Mouse (Mus musculus) lung, embryonic 14.5 days (tissue): ENCODE data around the gene Anapc15-ps. TPM values are rescaled to one million over a fixed set of nuclear protein-coding genes. Genes with fewer than 3 reads are reported as not detected.
A peak's percentile ranks its signal among the peaks of the same experiment; 100 is the strongest.

Source experiments
- ATAC-seq: fragments of 200-750 bp; cut with Nextera tagmentation; 2 replicates; pipeline ENCODE4 v1.8.0; 2017; ENCODE audit warnings: mild to moderate bottlenecking, moderate TSS enrichment, moderate library complexity; ENCODE audit not compliant: insufficient read depth
- DNase-seq: peaks from one replicate; pipeline ENCODE4 v3.0.0-alpha.2; 2015
- H3K27ac ChIP-seq: fragments of 300-500 bp; sonication (generic); 2 replicates; pipeline ENCODE4 v1.5.1; 2014; ENCODE audit warnings: low read depth, mild to moderate bottlenecking, moderate library complexity
- H3K27me3 ChIP-seq: fragments of 300-500 bp; sonication (generic); 2 replicates; pipeline ENCODE4 v1.6.1; 2014; ENCODE audit warnings: low read length, control low read depth; ENCODE audit not compliant: insufficient read depth
- H3K36me3 ChIP-seq: fragments of 300-500 bp; sonication (generic); 2 replicates; pipeline ENCODE4 v1.6.1; 2014; ENCODE audit warnings: control low read depth; ENCODE audit not compliant: insufficient read depth
- H3K4me1 ChIP-seq: fragments of 300-500 bp; sonication (generic); 2 replicates; pipeline ENCODE4 v1.6.1; 2014; ENCODE audit warnings: antibody characterized with exemption, control low read depth; ENCODE audit not compliant: insufficient read depth
- H3K4me2 ChIP-seq: fragments of 300-500 bp; sonication (generic); 2 replicates; pipeline ENCODE4 v1.6.1; 2014; ENCODE audit warnings: mild to moderate bottlenecking
- H3K4me3 ChIP-seq: fragments of 300-500 bp; sonication (generic); 2 replicates; pipeline ENCODE4 v1.5.1; 2014; ENCODE audit warnings: low read depth, low read length
- H3K9ac ChIP-seq: fragments of 300-500 bp; sonication (generic); 2 replicates; pipeline ENCODE4 v1.6.1; 2014
- H3K9me3 ChIP-seq: fragments of 300-500 bp; sonication (generic); 2 replicates; pipeline ENCODE4 v1.6.1; 2016; ENCODE audit warnings: low read depth, low read length, control low read depth
- CTCF ChIP-seq: IDR thresholded peaks from 2 replicates; pipeline ENCODE4 v1.5.1; 2016; ENCODE audit warnings: antibody characterized with exemption, low read depth
- WGBS: fragments of 180-500 bp; shearing (Covaris S2); extraction: QIAGEN DNeasy Blood & Tissue Kit; methylation state at CpG from one replicate; pipeline ENCODE4 v1.1.7; 2014; 5-methylcytosine and 5-hydroxymethylcytosine counted together
- polyA plus RNA-seq: library from polyadenylated mRNA; unstranded; fragments of >200 nt; fragmentation: Nextera tagmentation; extraction: Ambion mirVana; gene quantifications from 2 replicates; pipeline ENCODE4 v1.2.1, GENCODE M21; 2014

The Anapc15-ps gene
- polyA plus RNA-seq, 1 experiment from 2014 or later = not detected

DNA sequence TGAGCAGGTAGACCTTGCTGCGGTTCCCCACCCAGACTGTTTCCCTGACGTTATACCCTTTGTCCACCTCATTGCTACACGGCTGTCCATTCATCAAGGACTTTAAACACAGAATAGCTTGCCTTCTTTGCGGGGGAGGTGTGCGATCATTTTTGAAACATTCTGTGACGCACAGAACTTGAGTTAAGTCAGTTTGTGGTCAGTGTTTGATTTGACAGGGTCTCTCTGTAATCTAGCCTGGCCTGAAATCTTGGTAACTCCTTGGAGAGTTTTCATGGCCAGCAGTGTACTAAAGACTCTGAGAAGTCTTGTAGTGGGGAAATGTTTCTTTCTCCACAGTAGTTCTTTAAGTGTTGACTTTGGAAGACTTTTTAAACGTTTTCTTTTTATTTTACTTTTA, 5.0 kb upstream of the Anapc15-ps start:
- WGBS = 53% methylated on average over 7 of the region's 7 CpGs
- ATAC-seq = no peak

DNA sequence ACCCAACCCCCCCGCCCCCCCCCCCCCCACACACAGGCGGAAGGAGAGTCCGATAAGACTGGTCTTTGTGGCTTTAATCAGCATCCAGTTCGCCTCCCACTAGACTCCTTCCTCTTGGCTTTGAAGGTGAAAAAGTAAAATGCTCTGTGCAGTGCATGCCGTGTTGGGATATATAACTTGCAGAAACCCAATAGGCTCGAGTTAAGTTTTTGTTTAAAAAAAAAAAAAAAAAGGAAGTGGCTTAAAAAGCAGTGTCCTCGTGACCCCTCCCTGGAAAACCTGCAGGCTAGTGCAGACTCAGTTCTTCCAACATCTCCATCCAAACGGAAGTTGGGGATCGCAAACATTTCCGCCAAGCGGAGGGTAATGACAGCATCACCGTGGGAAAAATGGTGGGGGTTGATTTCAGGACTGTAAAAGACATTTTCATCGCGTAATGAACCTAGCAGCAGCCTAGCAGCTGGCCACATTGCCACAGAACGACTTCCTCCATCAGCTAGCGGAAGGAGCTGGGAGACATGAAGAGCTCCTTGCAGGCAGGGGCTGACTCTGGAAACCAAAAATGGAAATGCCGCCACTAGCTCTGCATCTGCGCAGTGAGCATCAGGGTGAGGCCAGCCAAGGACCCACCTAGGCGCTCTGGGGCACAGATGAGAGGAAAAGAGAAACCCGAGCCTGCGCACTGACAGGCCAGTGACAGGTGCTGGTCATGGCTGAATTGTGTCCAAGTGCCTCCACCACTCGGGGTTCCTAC, 4.3 kb upstream of the Anapc15-ps start:
- peak overlapping the region; percentile 11; the same call in 1 of the 2 replicates for H3K4me3 ChIP-seq
- peak; percentile 61 for ATAC-seq
- no peaks in the 10 kb centered on the region; the same call in 1 of the 2 replicates for H3K9me3 ChIP-seq
- peak overlapping the region; percentile 38; the same call in 1 of the 2 replicates for H3K27ac ChIP-seq
- H3K4me2 ChIP-seq = peak overlapping the region; percentile 51
- H3K36me3 ChIP-seq = no peaks in the 10 kb centered on the region
- no peak for TF ChIP-seq CTCF
- WGBS = 28% methylated on average over 22 of the region's 22 CpGs
- no peak overlapping the region for H3K9ac ChIP-seq
- DNase-seq = peak; percentile 75
- H3K27me3 ChIP-seq = no peaks in the 10 kb centered on the region
- no peaks in the 10 kb centered on the region; the same call in 1 of the 2 replicates for H3K4me1 ChIP-seq

More for the DNA sequence above, 5.0 kb upstream of the Anapc15-ps start:
- H3K27ac ChIP-seq = no peak overlapping the region
- no peaks in the 10 kb centered on the region for H3K27me3 ChIP-seq
- TF ChIP-seq CTCF = no peak
- H3K4me2 ChIP-seq = peak overlapping the region; percentile 51; the same call in 1 of the 2 replicates
- no peak overlapping the region for H3K4me3 ChIP-seq
- H3K9me3 ChIP-seq = no peaks in the 10 kb centered on the region; the same call in 1 of the 2 replicates
- no peak overlapping the region for H3K9ac ChIP-seq
- no peak for DNase-seq
- no peaks in the 10 kb centered on the region for H3K36me3 ChIP-seq
- H3K4me1 ChIP-seq = no peaks in the 10 kb centered on the region; the same call in 1 of the 2 replicates

DNA sequence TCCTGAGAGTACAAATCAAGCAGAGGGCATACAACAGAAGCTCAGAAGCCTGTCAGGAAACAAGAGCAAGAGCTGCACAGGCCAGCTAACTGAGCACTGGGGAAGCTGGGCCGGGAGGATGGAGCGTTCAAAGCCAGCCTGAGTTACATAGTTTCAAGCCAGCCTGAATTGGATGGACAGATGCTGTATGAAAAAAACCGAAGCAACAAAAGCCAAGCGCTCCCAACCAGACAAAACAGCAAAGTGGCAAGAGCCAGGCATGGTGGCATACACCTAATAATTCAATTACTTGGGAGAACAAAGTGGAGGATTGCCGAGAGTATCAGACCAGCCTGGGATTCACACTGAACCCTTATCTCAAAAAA, 3.7 kb upstream of the Anapc15-ps start:
- Histone ChIP-seq H3K9me3 (no peaks in the 10 kb centered on the region; the same call in 1 of the 2 replicates), H3K4me2 (peak overlapping the region; percentile 51), H3K27me3 (no peaks in the 10 kb centered on the region), H3K27ac (no peak overlapping the region), H3K4me1 (no peaks in the 10 kb centered on the region; the same call in 1 of the 2 replicates), H3K9ac (no peak overlapping the region), H3K36me3 (no peaks in the 10 kb centered on the region), H3K4me3 (no peak overlapping the region)
- DNase-seq (no peak), ATAC-seq (no peak)
- TF ChIP-seq CTCF = no peak
- 58% methylated on average over 5 of the region's 5 CpGs for WGBS

DNA sequence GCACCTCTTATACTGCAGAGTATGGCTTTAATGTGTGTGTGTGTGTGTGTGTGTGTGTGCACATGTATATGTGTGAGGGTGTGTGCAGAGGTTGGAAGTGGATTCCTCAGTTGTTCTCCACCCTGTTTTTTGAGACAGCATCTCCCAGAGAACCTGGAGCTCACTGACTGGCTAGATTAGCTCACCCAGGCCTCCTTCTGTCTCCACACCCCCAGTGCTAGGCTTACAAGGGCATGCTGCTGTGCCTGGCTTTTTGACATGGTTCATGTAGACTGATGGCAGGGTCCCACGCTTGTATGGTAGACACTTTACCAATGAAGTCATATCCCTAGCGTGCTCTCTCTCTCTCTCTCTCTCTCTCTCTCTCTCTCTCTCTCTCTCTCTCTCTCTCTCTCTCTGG, 3.1 kb upstream of the Anapc15-ps start:
- no peak overlapping the region for H3K9ac ChIP-seq
- DNase-seq = no peak

DNA sequence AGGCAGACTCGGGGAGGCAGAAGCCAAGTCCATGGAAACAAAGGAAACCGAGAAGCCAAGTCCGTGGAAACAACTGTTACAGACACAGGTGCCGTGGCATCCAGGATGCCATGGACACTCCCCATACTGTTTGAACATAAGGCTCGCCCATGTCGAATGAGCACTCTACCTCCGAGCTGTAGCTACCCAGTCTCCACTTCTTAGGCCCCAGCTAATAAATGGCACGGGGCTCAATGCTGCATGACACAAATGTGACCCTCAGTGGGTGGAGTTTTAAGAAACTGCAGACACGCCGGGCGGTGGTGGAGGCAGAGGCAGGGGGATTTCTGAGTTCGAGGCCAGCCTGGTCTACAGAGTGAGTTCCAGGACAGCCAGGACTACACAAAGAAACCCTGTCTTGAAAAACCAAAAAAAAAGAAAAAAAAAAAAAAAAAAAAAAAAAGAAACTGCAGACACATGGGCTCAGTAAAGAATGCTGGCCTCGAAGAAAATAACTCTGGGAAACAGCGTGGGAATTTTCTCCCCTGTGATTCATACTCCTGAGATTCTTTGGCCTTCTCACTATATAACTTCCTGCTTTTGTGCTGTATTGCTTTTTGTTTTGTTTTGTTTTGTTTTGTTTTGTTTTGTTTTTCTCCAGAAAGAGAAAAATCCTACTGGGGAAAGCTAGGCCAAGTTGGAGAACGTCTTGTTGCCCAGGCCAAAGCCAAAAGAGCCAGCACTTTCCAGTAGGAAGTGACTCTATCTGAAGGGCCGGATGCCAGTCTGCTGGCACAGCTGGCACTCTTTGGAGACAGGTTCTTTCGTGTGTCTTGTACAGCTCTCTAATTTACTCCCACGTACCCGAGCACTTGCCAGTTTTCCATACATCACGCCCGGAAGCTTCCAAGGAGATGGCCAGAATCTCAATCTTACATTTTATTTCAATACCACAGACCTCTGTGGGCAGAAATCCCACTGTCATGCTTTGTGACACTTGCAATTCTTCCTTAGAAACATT, 2.2 kb downstream of the Anapc15-ps start:
- TF ChIP-seq CTCF = no peak
- no peaks in the 10 kb centered on the region; the same call in 1 of the 2 replicates for H3K9me3 ChIP-seq
- H3K27me3 ChIP-seq = no peaks in the 10 kb centered on the region
- ATAC-seq = no peak
- H3K4me1 ChIP-seq = no peaks in the 10 kb centered on the region
- no peak for DNase-seq
- no peak overlapping the region for H3K9ac ChIP-seq
- H3K27ac ChIP-seq = no peak overlapping the region
- no peak overlapping the region for H3K4me2 ChIP-seq
- no peak overlapping the region for H3K4me3 ChIP-seq
- WGBS = 78% methylated on average over 21 of the region's 21 CpGs
- no peaks in the 10 kb centered on the region for H3K36me3 ChIP-seq

More for the DNA sequence above, 3.1 kb upstream of the Anapc15-ps start:
- WGBS = 93% methylated on average over 2 of the region's 2 CpGs
- Histone ChIP-seq H3K36me3 (no peaks in the 10 kb centered on the region), H3K4me1 (no peaks in the 10 kb centered on the region; the same call in 1 of the 2 replicates), H3K4me3 (no peak overlapping the region), H3K27me3 (no peaks in the 10 kb centered on the region), H3K9me3 (no peaks in the 10 kb centered on the region; the same call in 1 of the 2 replicates), H3K4me2 (no peak overlapping the region), H3K27ac (no peak overlapping the region)
- no peak for ATAC-seq
- no peak for TF ChIP-seq CTCF

DNA sequence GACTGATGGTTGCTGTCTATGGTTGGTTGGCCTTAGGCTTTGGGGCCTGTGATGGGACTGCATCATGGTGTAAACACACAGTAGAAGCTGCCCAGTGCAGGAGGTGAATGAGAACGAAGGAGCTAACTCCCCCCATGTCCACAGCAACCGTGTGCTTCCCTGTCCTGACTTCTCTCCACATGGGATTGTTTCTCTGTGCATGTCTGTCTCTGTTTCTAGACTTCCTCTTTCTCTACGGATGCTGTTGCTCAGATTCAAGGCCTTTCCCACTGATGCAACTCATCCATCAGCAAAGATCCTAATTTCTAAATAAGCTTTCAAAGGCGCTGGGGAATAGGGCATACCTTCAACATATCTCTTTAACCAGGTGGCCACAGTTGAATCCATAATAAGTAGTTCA, 3.4 kb downstream of the Anapc15-ps start:
- Histone ChIP-seq H3K4me2 (no peak overlapping the region), H3K9ac (no peak overlapping the region), H3K9me3 (no peaks in the 10 kb centered on the region; the same call in 1 of the 2 replicates), H3K36me3 (no peaks in the 10 kb centered on the region), H3K4me1 (no peaks in the 10 kb centered on the region), H3K27ac (no peak overlapping the region), H3K27me3 (no peaks in the 10 kb centered on the region), H3K4me3 (no peak overlapping the region)
- no peak for TF ChIP-seq CTCF
- ATAC-seq (no peak), DNase-seq (no peak)
- 83% methylated on average over 4 of the region's 4 CpGs for WGBS
